Mouse (Mus musculus) CD4-positive helper T cell, adult 2 months (primary cell): ENCODE measurements around the gene Acad8.

Source experiments
- DNase-seq: peaks from one replicate; pipeline ENCODE4 v3.0.0-alpha.2; 2012; ENCODE audit warnings: low read depth, missing footprints, low spot score

Acad8 gene

GRCm38 (mm10) chr9:26999461-27000395 is at the start of gene Acad8, which contains the start of gene Thyn1:
TSS of gene Acad8 (minus strand) at chr9:26999566.
TSS of gene Thyn1 (plus strand) at chr9:26999710.
- peak; percentile 94 for DNase-seq

GRCm38 (mm10) chr9:27043892-27044291 is 44.5 kb upstream of the Acad8 start:
- DNase-seq: peak; percentile 52

- DNase-seq: no peak
These were observed 31.4 kb upstream of the Acad8 start for GRCm38 (mm10) chr9:27030763-27031100.

GRCm38 (mm10) chr9:27029828-27030762 is 30.7 kb upstream of the Acad8 start, which contains the start of the genes Vps26b and Ncapd3:
TSS of gene Vps26b (minus strand) at chr9:27030065.
TSS of gene Ncapd3 (plus strand) at chr9:27030175.
- peak; percentile 97 for DNase-seq

GRCm38 (mm10) chr9:27029022-27029827 is 29.9 kb upstream of the Acad8 start:
- DNase-seq: peak; percentile 77

GRCm38 (mm10) chr9:27026708-27027107 is 27.3 kb upstream of the Acad8 start:
- no peak for DNase-seq

- DNase-seq: peak; percentile 40
These were observed 24.3 kb upstream of the Acad8 start for GRCm38 (mm10) chr9:27023681-27024080.

- no peak for DNase-seq
These were observed 19.6 kb upstream of the Acad8 start for GRCm38 (mm10) chr9:27018961-27019360.

- no peak for DNase-seq
These were observed 12.2 kb upstream of the Acad8 start for GRCm38 (mm10) chr9:27011572-27011971.

- DNase-seq: no peak
These were observed 9.9 kb upstream of the Acad8 start for GRCm38 (mm10) chr9:27009231-27009630.

- no peak for DNase-seq
These were observed 7.5 kb upstream of the Acad8 start for GRCm38 (mm10) chr9:27006866-27007265.

GRCm38 (mm10) chr9:27005933-27006332 is 6.6 kb upstream of the Acad8 start:
- no peak for DNase-seq

- DNase-seq: no peak
These were observed 5.9 kb upstream of the Acad8 start for GRCm38 (mm10) chr9:27005231-27005630.

GRCm38 (mm10) chr9:26998669-26999460 is 501 bp downstream of the Acad8 start:
- DNase-seq: no peak

GRCm38 (mm10) chr9:26997501-26997900 is 1.9 kb downstream of the Acad8 start:
- DNase-seq: no peak

GRCm38 (mm10) chr9:26997062-26997461 is 2.3 kb downstream of the Acad8 start:
- no peak for DNase-seq

- no peak for DNase-seq
These were observed 5.5 kb downstream of the Acad8 start for GRCm38 (mm10) chr9:26993900-26994299.

GRCm38 (mm10) chr9:26993118-26993517 is 6.2 kb downstream of the Acad8 start:
- DNase-seq: no peak

- no peak for DNase-seq
These were observed 9.2 kb downstream of the Acad8 start for GRCm38 (mm10) chr9:26990181-26990580.

GRCm38 (mm10) chr9:26985668-26986277 is 13.6 kb downstream of the Acad8 start:
- DNase-seq: no peak
